Mouse (Mus musculus) macrophage (primary cell): Measurements from ENCODE around the gene Matn4. TPM values are rescaled to one million over a fixed set of nuclear protein-coding genes. Genes with fewer than 3 reads are reported as not detected.

ENCODE experiments used
- H3K27ac ChIP-seq: fragments of 350-480 bp; formaldehyde crosslinking; 2 replicates; pipeline ENCODE4 v1.9.0; 2021
- H3K36me3 ChIP-seq: fragments of 350-480 bp; formaldehyde crosslinking; 2 replicates; pipeline ENCODE4 v1.9.0; 2021; ENCODE audit errors: inconsistent target
- H3K4me3 ChIP-seq: fragments of 350-480 bp; formaldehyde crosslinking; 2 replicates; pipeline ENCODE4 v1.9.0; 2021; ENCODE audit errors: inconsistent target
- H3K79me2 ChIP-seq: fragments of 350-480 bp; formaldehyde crosslinking; 2 replicates; pipeline ENCODE4 v1.9.0; 2021; ENCODE audit errors: inconsistent target
- whole genome bisulfite sequencing: methylation state at CpG from one replicate; pipeline ENCODE4 v1.1.7; 2026; ENCODE audit warnings: inconsistent platforms; ENCODE audit not compliant: missing documents; 5-methylcytosine and 5-hydroxymethylcytosine counted together
- polyA plus RNA-seq: library from polyadenylated mRNA; stranded (reverse); fragments of 250-400 nt; gene quantifications from 3 replicates; pipeline ENCODE4 v1.2.4, GENCODE M21; 2018; ENCODE audit warnings: inconsistent platforms

Gene Matn4
- polyA plus RNA-seq, 1 experiment from 2014 or later = not detected

- Histone ChIP-seq H3K4me3 (peak overlapping the region; percentile 93), H3K36me3 (no peaks in the 10 kb centered on the region), H3K79me2 (peaks cover 62% of the 10 kb centered on the region), H3K27ac (peak overlapping the region; percentile 90)
- 23% methylated on average over 7 of the region's 7 CpGs for WGBS
Observed at GRCm38 (mm10) chr2:164441731-164442130, 36.8 kb upstream of the Matn4 start.

GRCm38 (mm10) chr2:164441155-164441554 lies 36.2 kb upstream of the Matn4 start:
- Histone ChIP-seq H3K79me2 (peaks cover 67% of the 10 kb centered on the region), H3K27ac (peak overlapping the region; percentile 90), H3K36me3 (no peaks in the 10 kb centered on the region), H3K4me3 (peak overlapping the region; percentile 93)
- 0% methylated on average over 7 of the region's 8 CpGs for WGBS

GRCm38 (mm10) chr2:164440314-164440713 lies 35.4 kb upstream of the Matn4 start:
- WGBS = 62% methylated on average over 5 of the region's 5 CpGs
- peak overlapping the region; percentile 90 for H3K27ac ChIP-seq
- peaks cover 76% of the 10 kb centered on the region for H3K79me2 ChIP-seq
- H3K4me3 ChIP-seq = peak overlapping the region; percentile 93
- H3K36me3 ChIP-seq = no peaks in the 10 kb centered on the region

- 90% methylated on average over 3 of the region's 3 CpGs for WGBS
- Histone ChIP-seq H3K27ac (peak overlapping the region; percentile 90), H3K79me2 (peaks cover 89% of the 10 kb centered on the region), H3K36me3 (peaks cover 6% of the 10 kb centered on the region; the same call in 1 of the 2 replicates), H3K4me3 (no peak overlapping the region)
Observed at GRCm38 (mm10) chr2:164439001-164439421, 34.1 kb upstream of the Matn4 start.

GRCm38 (mm10) chr2:164438257-164438656 lies 33.3 kb upstream of the Matn4 start:
- Histone ChIP-seq H3K36me3 (peaks cover 14% of the 10 kb centered on the region; the same call in 1 of the 2 replicates), H3K79me2 (peaks cover 96% of the 10 kb centered on the region), H3K4me3 (no peak overlapping the region), H3K27ac (0 out of 2 replicates have a peak overlapping the region, but pooled peaks have one; percentile 90)
- WGBS = 86% methylated on average over 4 of the region's 8 CpGs

- Histone ChIP-seq H3K36me3 (peaks cover 14% of the 10 kb centered on the region; the same call in 1 of the 2 replicates), H3K79me2 (peaks cover 100% of the 10 kb centered on the region), H3K27ac (no peak overlapping the region), H3K4me3 (no peak overlapping the region)
- WGBS = 71% methylated on average over 6 of the region's 6 CpGs
Observed at GRCm38 (mm10) chr2:164437710-164438109, 32.8 kb upstream of the Matn4 start.

- WGBS = 85% methylated on average over 3 of the region's 3 CpGs
- no peak overlapping the region for H3K4me3 ChIP-seq
Observed at GRCm38 (mm10) chr2:164436961-164437360, 32.0 kb upstream of the Matn4 start.

GRCm38 (mm10) chr2:164436215-164436913 lies 31.4 kb upstream of the Matn4 start:
- H3K36me3 ChIP-seq = peaks cover 15% of the 10 kb centered on the region; the same call in 1 of the 2 replicates
- no peak overlapping the region for H3K27ac ChIP-seq
- no peak overlapping the region for H3K4me3 ChIP-seq
- WGBS = 69% methylated on average over 8 of the region's 8 CpGs
- H3K79me2 ChIP-seq = peaks cover 100% of the 10 kb centered on the region

More at GRCm38 (mm10) chr2:164436961-164437360, 32.0 kb upstream of the Matn4 start:
- H3K27ac ChIP-seq = no peak overlapping the region
- H3K36me3 ChIP-seq = peaks cover 14% of the 10 kb centered on the region; the same call in 1 of the 2 replicates
- peaks cover 100% of the 10 kb centered on the region for H3K79me2 ChIP-seq

- no peak overlapping the region for H3K27ac ChIP-seq
- WGBS = 29% methylated on average over 5 of the region's 5 CpGs
Observed at GRCm38 (mm10) chr2:164435216-164436090, 30.5 kb upstream of the Matn4 start.

GRCm38 (mm10) chr2:164434681-164435080 lies 29.7 kb upstream of the Matn4 start:
- Histone ChIP-seq H3K79me2 (peaks cover 100% of the 10 kb centered on the region), H3K36me3 (peaks cover 32% of the 10 kb centered on the region), H3K4me3 (no peak overlapping the region), H3K27ac (no peak overlapping the region)
- WGBS = 92% methylated on average over 3 of the region's 3 CpGs

More at GRCm38 (mm10) chr2:164435216-164436090, 30.5 kb upstream of the Matn4 start:
- Histone ChIP-seq H3K4me3 (no peak overlapping the region), H3K36me3 (peaks cover 24% of the 10 kb centered on the region), H3K79me2 (peaks cover 100% of the 10 kb centered on the region)

- 93% methylated on average over 9 of the region's 9 CpGs for WGBS
Observed at GRCm38 (mm10) chr2:164433278-164433895, 28.4 kb upstream of the Matn4 start.

GRCm38 (mm10) chr2:164432541-164433191 lies 27.7 kb upstream of the Matn4 start:
- Histone ChIP-seq H3K36me3 (peaks cover 52% of the 10 kb centered on the region), H3K27ac (no peak overlapping the region), H3K79me2 (peaks cover 84% of the 10 kb centered on the region), H3K4me3 (no peak overlapping the region)
- 74% methylated on average over 21 of the region's 22 CpGs for WGBS

More at GRCm38 (mm10) chr2:164433278-164433895, 28.4 kb upstream of the Matn4 start:
- no peak overlapping the region for H3K27ac ChIP-seq
- H3K4me3 ChIP-seq = no peak overlapping the region
- H3K36me3 ChIP-seq = peaks cover 45% of the 10 kb centered on the region
- peaks cover 91% of the 10 kb centered on the region for H3K79me2 ChIP-seq

GRCm38 (mm10) chr2:164431676-164432465 lies 26.9 kb upstream of the Matn4 start:
- H3K27ac ChIP-seq = no peak overlapping the region
- over 99% methylated on average over 9 of the region's 9 CpGs for WGBS
- no peak overlapping the region for H3K4me3 ChIP-seq
- H3K79me2 ChIP-seq = peaks cover 76% of the 10 kb centered on the region
- peaks cover 60% of the 10 kb centered on the region for H3K36me3 ChIP-seq
